Mouse (Mus musculus): ENCODE measurements at regions not wholly inside any gene's neighbourhood (a gene's known extent, or its start where the extent isn't known, plus 50 kb on each side); places are given as distances from the start of the nearest gene placed in this dataset.
"Not testable (repeated sequence)": the region's sequence is repeated elsewhere in the genome, so short reads cannot be mapped to it uniquely, and the experiment has no call there.

DNA sequence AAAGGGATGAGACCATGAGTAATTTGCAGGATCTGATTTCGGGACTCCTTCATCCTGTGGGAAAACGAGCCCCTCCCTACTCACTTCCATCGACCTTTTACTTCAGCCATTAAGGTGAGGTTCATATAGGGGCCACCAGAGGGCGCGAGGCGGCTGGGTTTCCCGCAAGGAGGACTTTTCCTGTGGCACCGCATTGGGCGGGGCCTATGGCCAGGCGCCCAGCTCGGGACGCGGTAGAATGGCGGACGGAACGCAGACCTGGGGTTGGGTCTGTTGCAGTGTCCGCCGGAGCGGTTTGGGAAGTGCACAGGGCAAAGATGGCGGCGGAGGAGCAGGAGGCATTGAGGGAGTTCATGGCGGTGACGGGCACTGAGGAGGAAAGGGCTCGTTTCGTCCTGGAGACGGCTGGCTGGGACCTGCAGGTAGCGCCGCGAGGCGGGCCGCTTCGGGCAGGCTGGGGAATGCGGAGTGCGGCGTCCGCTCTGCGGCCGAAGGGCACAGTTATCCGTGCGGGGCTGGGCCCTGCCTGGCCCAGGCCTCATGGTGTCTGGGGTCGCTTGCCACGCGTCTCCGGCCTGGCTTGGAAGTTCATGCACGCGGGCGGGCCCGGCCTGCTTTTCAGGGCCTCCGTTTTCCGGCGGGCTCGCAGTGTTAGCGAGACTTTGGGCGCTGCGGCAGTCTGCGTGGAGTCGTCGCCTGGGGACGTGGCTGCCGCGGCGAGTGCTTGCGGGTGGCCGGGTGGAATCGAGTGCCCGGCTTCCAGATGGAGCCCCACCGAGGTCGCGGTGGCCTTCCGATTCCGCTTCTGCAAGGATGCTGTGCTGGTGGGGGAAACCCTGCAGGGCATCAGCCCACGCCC, 219.1 kb downstream of the Gm31371 start:
- DNase-seq = peak; percentile 100

DNA sequence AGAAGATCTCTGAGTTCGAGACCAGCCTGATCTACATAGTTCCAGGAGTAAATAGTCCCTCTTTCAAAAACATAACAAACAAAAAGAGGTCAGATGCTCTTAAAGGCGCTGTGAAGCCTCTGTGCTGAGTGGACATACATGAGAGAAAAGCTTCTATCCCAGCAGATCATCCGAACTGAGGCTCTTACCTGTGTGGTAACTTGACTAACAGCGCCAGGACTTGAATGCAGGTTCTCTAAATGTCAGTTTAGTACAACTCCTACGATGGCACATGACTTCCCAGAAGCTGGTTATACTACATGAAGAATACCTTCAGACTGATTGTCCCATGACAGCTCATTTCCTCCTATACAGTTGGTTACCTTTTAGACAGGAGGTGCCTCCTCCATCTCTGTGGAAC, 220.4 kb downstream of the Gm31371 start:
- not testable (repeated sequence) for DNase-seq

DNA sequence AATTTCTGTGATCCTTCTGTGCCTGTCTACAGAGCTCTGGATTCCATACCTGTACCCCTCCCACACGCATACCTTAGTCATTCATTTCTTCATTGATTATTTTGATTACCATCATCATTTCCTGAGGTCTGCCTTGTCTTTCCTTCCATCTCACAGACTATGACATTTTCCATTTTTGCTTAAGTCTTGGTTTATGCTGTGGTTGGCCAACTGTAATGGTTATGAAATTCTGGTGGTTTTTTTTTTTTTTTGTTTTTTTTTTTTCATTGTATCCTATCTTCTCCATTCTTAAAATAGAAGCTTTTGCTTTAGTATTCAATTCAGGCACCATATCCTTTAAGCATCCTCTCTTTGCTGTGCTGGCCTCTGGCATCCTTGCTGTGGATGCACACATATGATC, 227.4 kb downstream of the Gm15319 start:
- DNase-seq = not testable (repeated sequence)

DNA sequence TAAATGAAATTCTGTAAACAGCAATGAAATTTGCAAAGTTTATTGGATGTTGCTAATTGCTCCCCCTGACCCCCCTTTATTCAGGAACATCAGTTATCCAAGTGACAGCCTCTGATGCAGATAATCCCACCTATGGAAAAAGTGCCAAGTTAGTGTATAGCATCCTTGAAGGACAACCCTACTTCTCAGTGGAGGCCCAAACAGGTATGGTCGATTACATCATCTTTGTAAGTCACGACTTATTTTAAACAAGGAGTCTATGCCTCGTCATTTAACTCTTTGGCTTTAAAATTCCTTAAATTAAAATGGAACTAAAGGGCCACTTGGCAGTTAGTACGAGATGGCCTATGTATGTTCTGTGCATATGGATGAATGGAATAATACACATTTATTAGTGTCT, 217.6 kb downstream of the Gm15319 start:
- DNase-seq = not testable (repeated sequence)

DNA sequence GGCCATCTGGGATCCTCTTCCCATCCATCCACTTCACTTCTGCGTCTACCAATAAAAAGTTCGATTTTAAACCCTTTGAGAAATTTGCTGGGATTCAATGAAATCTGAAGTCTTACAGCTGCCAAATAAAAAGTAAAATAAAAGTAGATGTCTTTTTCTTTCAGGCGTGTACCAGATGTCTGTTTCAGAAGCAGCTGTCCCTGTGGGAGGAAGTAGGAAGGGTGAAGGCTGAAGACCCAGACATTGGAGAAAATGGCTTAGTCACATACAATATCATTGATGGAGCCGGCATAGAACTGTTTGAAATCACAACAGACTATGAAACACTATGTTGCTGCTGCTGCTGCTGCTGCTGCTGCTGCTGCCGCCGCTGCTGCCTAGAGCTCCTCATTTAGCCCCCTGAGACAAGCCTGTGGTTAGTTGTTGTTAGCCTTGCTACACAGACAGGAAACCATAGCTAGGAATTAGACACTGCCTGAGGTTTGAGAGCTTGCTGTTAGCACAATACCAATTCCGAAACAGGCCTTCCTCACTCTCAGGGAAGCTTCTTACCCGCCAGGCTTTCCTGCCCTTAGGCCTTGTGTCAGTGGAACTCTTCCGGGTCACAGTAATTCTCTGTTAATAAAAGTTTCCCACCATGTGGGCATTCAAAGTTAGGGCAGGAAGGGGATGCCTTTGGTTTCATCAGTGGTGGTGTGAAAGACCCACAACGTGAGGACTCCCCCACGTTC, 211.5 kb downstream of the Gm15319 start:
- not testable (repeated sequence) for DNase-seq

DNA sequence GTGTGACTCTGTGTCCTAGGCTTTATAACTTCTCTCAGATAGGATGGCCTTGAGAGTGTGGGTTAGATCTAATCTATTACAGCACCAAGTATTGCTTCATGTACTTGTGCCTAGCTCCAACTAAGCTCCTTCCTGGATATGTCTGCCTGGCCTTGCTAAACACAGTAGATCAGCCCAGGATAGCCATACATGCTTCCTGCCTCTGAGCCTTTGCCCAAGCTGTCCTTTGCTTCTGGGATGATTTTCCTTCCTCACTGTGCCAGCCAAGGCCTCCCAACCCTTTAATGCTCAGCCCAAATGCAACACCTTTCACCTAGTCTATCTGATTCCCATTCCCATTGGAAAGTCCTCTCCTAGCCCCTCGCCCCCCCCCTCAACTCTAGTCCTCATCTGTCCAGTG, 208.9 kb downstream of the Gm15319 start:
- DNase-seq = not testable (repeated sequence)
